Mouse (Mus musculus): Measurements from ENCODE around the gene Mtss1l. TPM values are rescaled to one million over a fixed set of nuclear protein-coding genes. Genes with fewer than 3 reads are reported as not detected.

The Mtss1l gene
- polyA plus RNA-seq, 1 experiment from 2014 or later = 39.9 TPM

DNA sequence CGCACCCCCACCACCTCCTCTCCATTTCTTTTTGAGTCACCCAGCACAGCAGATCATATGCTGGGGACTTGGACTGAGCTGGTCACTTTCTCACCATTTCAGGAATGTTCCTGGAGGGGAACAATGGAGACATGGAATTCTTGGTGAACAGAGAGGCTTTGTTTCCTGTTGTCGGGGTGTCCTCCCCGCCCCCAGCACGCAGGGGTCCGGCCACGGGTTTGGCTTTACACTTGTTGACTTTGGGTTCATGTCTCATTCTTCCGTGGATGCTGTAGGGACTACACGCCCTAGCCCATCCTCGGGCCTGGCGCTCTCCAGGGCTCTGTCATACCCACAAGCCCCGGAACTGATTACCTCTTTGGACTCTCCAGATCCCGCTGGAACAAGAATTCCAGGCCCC, 67.7 kb downstream of the Mtss1l start:
- Histone ChIP-seq H3K9me3 (ENCODE audit: low read depth, low read length) (no peaks in the 10 kb centered on the region), H3K9ac (no peak overlapping the region), H3K27me3 (ENCODE audit: insufficient read depth, low read length) (no peaks in the 10 kb centered on the region), H3K4me1 (ENCODE audit: insufficient read depth) (peaks cover 3% of the 10 kb centered on the region), H3K27ac (ENCODE audit: low read depth) (no peak overlapping the region), H3K36me3 (ENCODE audit: insufficient read depth) (no peaks in the 10 kb centered on the region), H3K4me2 (no peak overlapping the region), H3K4me3 (ENCODE audit: low read depth, low read length) (no peak overlapping the region)
- DNase-seq (no peak), ATAC-seq (ENCODE audit: insufficient read depth) (no peak)
- 48% methylated on average over 12 of the region's 12 CpGs for WGBS
- TF ChIP-seq CTCF (IDR thresholded peaks at IDR 0.05; ENCODE audit: low read depth) = no peak

DNA sequence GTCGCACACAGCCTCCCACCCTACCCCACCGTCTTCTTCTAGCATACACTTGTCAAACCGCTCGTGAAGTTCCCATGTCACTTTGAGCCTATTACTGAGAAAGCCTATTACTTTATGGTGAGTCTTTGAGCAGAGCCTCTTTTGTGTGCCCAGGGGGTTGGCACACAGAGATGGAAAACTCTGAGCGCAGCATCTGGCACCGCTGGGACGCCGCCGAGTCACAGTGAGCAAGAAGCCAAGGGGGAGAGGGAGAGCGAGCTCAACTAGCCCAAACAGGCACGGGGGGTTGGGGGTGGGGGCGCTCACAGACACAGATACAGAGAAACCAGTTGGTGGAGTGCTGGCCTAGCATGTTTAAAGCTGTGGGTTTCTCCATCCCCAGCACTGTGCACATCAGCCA, 68.3 kb downstream of the Mtss1l start:
- H3K27me3 ChIP-seq (ENCODE audit: insufficient read depth, low read length) = no peaks in the 10 kb centered on the region
- no peak overlapping the region for H3K4me3 ChIP-seq (ENCODE audit: low read depth, low read length)
- DNase-seq (no peak), ATAC-seq (ENCODE audit: insufficient read depth) (no peak)
- H3K9me3 ChIP-seq (ENCODE audit: low read depth, low read length) = no peaks in the 10 kb centered on the region
- no peak for TF ChIP-seq CTCF (IDR thresholded peaks at IDR 0.05; ENCODE audit: low read depth)
- peak overlapping the region; percentile 22; the same call in 1 of the 2 replicates for H3K9ac ChIP-seq
- no peak overlapping the region for H3K27ac ChIP-seq (ENCODE audit: low read depth)
- no peaks in the 10 kb centered on the region for H3K36me3 ChIP-seq (ENCODE audit: insufficient read depth)
- 41% methylated on average over 12 of the region's 12 CpGs for WGBS
- H3K4me2 ChIP-seq = no peak overlapping the region
- peaks cover 3% of the 10 kb centered on the region for H3K4me1 ChIP-seq (ENCODE audit: insufficient read depth)

DNA sequence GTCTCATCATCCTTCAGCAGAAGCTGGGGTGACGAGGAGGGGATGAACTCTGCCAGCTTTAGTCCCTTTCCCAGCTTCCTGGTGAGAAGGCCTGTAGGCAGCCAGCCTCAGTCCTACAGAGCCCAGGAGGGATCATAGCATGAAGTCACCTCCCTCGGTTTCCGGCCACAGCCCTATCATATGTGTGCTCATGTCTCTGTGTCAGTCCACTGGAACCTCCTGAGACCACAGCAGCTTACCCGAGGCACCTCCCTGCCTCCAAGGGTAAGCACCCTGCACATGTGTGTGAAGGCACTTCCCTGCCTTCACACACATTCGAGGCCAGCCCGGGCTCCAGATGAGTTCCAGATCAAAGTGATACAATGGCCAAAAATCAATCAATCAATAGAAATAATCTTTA, 69.0 kb downstream of the Mtss1l start:
- no peak overlapping the region for H3K4me2 ChIP-seq
- DNase-seq = no peak
- H3K4me1 ChIP-seq (ENCODE audit: insufficient read depth) = peaks cover 3% of the 10 kb centered on the region
- H3K4me3 ChIP-seq (ENCODE audit: low read depth, low read length) = no peak overlapping the region
- 25% methylated on average over 6 of the region's 6 CpGs for WGBS
- no peak overlapping the region for H3K27ac ChIP-seq (ENCODE audit: low read depth)
- no peaks in the 10 kb centered on the region for H3K27me3 ChIP-seq (ENCODE audit: insufficient read depth, low read length)
- no peaks in the 10 kb centered on the region for H3K36me3 ChIP-seq (ENCODE audit: insufficient read depth)
- ATAC-seq (ENCODE audit: insufficient read depth) = no peak
- TF ChIP-seq CTCF (IDR thresholded peaks at IDR 0.05; ENCODE audit: low read depth) = no peak
- H3K9me3 ChIP-seq (ENCODE audit: low read depth, low read length) = no peaks in the 10 kb centered on the region
- no peak overlapping the region for H3K9ac ChIP-seq

Other genes with a start within 250 kb of the Mtss1l start
- 23.3 and 25.2 TPM in 2 replicates for gene Vac14, start 102.9 kb upstream of the Mtss1l start, polyA plus RNA-seq (2014; fragmentation: Nextera tagmentation; extraction: Ambion mirVana)
- 1.6 and 2.4 TPM in 2 replicates for gene Il34, start 84.4 kb downstream of the Mtss1l start, polyA plus RNA-seq (2014; fragmentation: Nextera tagmentation; extraction: Ambion mirVana)
- 70.9 and 71.0 TPM in 2 replicates for gene Cog4, start 125.1 kb downstream of the Mtss1l start, polyA plus RNA-seq (2014; fragmentation: Nextera tagmentation; extraction: Ambion mirVana)
- gene Sf3b3, start 125.3 kb downstream of the Mtss1l start, polyA plus RNA-seq (2014; fragmentation: Nextera tagmentation; extraction: Ambion mirVana) = 168 and 174 TPM in 2 replicates
- 9.0 and 11.5 TPM in 2 replicates for gene Fuk, start 181.0 kb downstream of the Mtss1l start, polyA plus RNA-seq (2014; fragmentation: Nextera tagmentation; extraction: Ambion mirVana)
- 11.3 and 13.0 TPM in 2 replicates for gene St3gal2, start 198.4 kb downstream of the Mtss1l start, polyA plus RNA-seq (2014; fragmentation: Nextera tagmentation; extraction: Ambion mirVana)

Measured in lung, embryonic 14.5 days (tissue).